Mouse (Mus musculus) T-helper 17 cell (primary cell): ENCODE results near the gene Rnf181.

Experiments
- in situ Hi-C, 2 experiments: fragments of 300-600 bp; cut with MboI, MseI; formaldehyde crosslinking; loops; 1 replicate in 1 of 2; 2 replicates in 1 of 2; pipeline ENCODE4 v1.15.1; 2025; ENCODE audit warnings: high pct_unique_total_duplicates in 2 of 2

Gene Rnf181

DNA sequence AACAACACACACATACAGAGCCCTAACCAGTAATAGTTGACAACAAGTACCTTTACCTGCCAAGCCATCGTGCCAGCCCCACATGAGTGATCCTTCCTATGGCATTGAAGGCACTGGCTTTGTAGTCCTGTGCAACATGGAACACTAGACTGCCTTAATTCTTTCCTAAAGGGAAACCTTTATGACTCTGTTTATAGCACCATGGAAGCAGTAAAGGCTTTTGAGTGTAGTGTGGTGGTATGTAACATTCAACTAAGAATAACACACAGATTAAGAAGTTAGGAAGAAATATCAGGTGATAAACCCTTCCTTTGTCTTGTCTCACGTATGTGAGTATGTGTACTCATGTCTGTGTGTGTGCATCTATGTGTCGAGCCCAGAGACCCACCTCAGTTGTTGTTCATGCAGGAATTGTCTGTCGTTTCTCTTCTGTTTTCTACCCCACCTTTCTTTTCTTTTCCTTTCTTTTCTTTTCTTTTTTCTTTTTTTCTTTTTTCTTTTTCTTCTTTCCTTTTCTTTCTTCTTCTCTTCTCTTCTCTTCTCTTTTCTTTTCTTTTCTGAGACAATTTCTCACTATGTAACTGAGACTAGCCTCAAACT lies at the start of gene Rnf181:
Gene Rnf181, minus strand, starts transcription at position 113 of the 600 bp plus-strand sequence.
- in situ Hi-C loops: no loop called here

DNA sequence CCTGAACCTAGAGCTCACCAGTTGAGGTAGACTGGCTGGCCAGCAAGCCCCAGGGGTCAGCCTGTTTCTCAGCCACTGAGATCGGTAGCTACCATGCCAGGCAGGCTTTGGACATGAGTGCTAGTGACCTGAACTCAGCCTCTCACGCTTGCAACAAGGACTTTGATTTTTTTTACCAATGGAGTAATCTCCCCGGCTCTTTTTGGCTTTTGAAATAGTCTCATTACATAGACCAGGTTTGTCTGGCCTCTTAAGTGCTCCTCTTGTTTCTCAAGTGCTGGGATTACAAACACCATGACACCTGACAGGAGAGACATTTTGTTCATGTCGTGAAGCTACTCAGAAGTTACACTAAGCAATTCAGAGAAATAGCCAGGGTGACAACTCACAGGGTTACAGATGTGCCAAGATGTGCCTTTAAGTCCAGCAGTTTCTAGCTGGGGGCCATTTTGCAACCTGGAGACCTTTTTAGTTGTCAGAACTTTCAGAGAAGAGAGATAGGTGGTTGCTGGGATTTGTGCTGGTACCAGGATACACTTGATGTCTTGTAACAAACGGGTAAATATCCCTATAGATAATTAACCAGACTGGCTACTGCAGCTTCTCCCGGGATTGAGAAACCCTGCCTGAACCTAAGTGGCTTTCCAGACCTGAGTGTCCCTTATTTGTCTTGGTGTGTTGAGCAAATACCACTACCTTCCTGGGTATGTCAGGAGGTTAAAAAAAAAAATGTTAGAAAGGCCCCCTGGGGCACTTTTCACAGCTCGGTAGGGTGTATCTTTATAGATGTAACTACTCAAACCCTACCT lies 49.4 kb upstream of the Rnf181 start:
- in situ Hi-C loops: no loop called here

DNA sequence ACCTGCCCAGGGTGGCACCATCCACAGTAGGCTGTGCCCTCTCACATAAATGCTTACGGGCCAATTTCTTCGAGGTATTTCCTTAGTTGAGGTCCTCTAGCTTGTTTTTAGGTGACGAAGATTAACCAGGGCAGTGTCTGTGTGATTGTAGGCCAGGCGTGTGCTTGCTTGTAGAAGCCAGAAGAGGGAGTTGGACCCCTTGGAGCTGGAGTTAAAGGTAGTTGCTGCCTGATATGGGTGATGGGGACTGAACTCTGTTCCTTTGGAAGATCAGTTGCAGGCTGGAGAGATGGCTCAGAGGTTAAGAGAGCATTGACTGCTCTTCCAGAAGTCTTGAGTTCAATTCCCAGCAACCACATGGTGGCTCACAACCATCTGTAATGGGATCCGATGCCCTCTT lies 48.4 kb upstream of the Rnf181 start:
- in situ Hi-C loops: no loop called here

DNA sequence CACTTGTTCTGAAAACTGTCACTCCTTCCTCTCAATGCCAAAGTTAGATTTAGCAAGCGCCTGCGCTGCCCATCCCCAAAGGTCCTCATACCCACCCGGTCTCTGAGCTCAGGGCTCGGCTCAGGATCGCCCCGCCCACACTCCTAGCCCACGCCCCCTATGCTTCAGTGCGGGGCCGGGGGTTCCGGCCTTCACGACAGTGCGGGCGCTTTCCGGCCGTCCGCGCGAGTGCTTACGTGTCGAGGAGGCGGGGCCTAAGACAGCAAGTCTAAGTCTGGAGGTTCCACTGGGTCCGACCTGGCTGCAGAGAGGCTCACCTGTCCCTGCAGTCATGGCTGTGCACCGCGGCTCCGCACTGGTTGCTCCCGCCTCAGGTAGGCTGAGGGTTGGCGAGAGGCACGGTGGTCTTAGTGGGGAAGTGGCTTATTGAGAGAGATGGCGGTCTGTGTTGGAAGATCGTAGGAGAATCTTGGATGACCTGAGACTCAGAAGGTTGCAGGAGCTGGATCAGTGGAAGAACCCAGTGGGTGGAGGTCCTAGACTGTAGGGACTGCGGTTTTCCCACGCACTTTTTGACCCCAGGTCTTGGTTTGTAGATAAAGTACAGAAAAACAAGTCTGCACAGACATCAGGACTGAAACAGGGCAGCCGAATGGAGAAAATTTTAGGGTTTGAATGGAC lies 47.5 kb upstream of the Rnf181 start, which contains the start of gene Ggcx:
Gene Ggcx, plus strand, starts transcription at position 233 of the 681 bp plus-strand sequence.
- in situ Hi-C loops: no loop called here

DNA sequence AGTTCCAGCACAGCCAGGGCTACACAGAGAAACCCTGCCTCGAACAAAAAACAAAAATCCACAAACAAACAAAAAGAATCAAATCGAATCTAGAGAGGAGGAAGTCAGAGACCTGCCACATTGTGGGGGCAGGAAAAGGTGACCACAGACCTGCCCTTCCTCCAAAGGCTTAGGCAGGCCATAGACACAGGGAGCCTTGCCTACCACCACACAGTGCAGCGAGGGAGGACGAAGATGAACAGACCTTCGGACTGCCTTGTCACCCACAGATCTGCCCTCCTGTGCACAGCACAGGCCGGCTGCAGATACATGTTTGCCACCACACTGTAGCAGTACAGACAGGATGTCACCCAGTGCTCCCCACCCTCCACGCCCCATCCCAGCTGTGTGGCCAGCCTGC lies 43.8 kb upstream of the Rnf181 start:
- in situ Hi-C loops: no loop called here

DNA sequence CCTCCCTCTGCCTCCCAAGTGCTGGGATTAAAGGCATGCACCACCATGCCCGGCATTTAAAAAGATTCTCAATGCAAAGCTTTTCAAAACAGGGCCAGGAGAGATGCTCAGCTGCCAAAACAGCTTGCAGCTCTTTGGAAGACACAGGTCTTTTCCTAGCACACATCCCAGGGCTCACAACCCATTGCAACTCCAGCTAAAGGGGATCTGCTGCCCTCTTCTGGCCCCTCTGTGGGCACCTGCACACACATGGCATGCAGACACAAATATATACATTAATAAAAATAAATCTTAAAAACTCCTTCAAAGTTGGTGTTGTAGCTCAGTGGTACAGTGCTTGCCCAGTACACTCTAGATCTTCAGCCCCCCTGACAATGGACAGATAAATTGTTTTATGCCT lies 43.2 kb upstream of the Rnf181 start:
- in situ Hi-C loops: no loop called here

DNA sequence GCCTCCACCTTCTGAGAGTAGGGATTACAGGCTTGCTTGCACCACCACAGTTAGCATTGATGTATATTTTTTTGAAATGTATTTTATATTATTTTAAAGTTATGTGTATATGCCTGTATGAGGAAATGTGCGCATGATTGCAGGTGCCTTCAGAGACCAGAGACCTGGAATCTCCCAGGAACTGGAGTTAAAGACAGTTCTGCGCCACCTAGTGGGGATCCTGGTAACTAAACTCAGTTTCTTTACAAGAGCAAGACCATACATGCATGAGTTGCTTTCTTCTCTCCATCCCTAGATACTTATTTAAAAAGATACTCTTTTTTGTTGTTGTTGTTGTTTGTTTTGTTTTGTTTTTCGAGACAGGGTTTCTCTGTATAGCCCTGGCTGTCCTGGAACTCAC lies 42.8 kb upstream of the Rnf181 start:
- in situ Hi-C loops: no loop called here

DNA sequence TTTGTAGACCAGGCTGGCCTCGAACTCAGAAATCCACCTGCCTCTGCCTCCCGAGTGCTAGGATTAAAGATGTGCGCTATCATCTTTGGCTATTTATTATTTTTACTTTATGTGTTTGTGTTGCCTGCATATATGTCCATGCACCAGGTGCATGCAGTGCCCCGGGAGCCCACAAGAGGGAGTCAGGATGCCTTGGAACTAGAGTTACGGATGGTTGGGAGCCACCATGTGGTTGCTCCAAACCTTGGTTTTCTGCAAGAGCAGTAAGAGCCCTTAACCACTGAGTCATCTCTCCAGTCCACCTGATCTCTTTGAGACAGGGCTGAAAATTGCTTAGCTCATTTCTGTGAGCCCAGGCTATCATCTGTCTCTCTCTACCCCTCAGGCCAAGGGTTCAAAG lies 40.4 kb upstream of the Rnf181 start:
- in situ Hi-C loops: no loop called here

DNA sequence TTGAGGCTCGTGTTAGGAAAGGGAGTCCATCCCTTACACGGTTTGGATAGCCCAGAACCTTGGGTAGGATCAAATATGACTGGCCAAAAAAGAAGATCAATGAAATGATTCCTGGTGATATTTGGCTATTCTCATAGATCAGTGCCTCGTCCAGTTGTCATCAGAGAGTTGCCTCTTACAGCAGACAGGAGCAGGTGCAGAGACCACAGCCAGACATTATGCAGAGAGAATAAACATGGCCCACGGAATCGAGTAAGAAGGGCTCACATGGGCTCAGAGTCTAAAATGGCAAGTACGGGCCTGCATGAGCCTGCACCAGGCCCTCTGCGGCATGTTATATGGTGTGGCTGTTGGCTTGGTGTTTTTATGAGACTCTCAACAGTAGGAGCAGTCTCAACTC lies 38.6 kb upstream of the Rnf181 start:
- in situ Hi-C loops: no loop called here

DNA sequence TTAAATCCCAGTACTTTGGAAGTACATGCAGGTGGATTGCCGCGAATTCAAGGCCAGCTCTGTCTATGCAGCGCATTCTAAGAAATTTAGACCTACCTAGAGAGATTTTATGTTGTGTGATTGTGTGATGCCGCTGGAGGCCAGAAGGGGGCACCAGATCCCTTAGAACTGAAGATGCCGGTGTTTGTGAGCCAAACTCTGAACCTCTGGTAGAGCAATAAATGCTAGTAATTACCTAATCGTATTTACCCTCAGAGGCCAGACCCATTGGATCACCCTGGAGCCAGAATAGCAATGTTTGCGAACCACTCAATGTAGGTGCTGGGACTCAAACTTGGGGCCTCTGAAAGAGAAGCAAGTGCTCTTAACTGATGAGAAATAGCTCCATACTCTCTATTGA lies 35.1 kb upstream of the Rnf181 start:
- in situ Hi-C loops: no loop called here

DNA sequence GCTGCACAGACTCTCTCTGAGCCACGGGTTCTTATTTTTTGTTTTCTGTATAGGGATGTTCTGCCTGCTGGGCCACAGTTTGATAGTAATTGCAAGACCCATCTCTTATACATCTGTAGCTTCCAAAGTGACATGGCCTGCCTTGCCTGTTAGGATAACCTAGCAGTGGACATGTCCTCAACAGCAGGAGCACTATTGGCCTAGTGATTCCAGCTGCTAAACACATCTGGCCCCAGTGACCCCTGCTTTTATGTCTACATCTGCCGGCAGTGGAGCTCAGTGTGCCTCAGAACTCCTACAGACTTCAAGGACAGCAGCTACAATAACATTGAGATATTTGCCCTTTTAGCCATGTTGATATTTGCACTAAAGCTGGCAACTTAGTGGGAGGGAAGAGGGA lies 33.2 kb upstream of the Rnf181 start:
- in situ Hi-C loops: no loop called here

DNA sequence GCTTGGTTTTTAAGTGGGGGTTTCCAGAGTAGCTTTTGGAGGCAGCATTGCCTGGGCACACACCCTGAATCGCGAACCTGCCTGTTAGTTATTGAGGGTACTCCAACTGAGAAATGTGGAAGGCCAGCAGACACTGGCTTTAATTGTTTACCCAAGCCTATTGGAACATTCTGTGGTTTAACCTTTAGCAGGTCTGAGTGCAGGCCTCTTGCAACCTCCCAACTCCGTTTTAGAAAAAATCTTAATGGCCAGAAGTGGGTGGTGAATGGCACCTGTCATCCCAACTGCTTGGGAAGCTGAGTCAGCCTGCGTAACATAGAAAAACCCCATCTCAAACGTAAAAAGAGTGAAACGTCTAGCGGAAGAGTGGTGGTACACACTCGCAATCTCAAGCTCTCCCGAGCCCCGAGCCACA lies 30.1 kb upstream of the Rnf181 start:
- in situ Hi-C loops: no loop called here

DNA sequence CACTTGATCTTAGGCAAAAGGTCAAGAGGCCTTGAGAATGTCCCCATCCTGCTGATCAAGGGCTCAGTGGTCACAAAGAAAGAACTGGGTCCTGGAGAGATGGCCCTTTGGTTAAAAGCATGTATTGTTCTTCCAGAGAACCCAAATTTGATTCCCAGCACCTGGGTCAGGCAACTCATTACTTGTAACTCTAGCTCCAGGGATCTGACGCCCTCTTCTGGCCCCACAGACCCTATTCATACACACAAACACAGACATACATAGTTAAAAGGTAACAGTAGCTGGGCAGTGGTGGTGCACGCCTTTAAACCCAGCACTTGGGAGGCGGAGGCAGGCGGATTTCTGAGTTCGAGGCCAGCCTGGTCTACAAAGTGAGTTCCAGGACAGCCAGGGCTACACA lies 25.6 kb upstream of the Rnf181 start:
- in situ Hi-C loops: loop anchor here in 1 of 2 experiments (5.0 kb wide), 1 partner anchor 35 kb away; the partner anchor contains the start of gene Tmem150a

DNA sequence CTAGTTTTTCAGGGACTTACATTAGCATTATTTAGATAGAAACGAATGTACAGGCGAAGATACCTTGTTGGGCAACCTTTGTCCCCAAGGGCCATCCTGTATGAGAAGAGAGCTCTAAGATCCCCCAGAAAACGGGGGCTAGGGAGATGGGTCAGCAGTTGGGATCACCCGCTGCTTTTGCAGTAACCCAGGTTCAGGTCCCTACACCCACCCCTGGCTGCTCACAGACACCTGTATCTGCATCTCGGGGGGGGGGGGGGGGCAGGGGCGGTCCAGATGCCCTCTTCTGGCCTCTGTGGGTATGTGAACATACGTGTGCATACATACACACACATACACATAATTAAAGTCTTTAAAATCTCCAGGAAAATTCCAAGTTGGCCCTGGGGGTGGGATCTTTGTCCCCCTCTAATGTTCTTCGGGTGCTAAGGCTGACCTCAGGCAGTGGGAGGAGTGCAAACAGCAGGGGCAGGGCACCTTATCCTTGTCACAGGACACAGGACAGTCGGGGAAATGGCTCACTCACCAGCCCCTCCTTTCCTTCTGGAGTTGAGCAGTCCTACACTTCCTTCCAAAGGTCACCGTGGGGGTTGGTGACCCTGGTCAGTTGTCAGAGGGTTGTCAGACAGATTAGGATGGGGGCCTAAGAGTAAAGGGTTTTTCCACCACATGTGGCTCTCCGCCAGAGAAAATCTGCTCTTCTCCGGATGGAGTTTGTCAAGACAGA lies 24.2 kb upstream of the Rnf181 start:
- in situ Hi-C loops: loop anchor here in 1 of 2 experiments (5.0 kb wide), 1 partner anchor 34 kb away; the partner anchor contains the start of gene Tmem150a

DNA sequence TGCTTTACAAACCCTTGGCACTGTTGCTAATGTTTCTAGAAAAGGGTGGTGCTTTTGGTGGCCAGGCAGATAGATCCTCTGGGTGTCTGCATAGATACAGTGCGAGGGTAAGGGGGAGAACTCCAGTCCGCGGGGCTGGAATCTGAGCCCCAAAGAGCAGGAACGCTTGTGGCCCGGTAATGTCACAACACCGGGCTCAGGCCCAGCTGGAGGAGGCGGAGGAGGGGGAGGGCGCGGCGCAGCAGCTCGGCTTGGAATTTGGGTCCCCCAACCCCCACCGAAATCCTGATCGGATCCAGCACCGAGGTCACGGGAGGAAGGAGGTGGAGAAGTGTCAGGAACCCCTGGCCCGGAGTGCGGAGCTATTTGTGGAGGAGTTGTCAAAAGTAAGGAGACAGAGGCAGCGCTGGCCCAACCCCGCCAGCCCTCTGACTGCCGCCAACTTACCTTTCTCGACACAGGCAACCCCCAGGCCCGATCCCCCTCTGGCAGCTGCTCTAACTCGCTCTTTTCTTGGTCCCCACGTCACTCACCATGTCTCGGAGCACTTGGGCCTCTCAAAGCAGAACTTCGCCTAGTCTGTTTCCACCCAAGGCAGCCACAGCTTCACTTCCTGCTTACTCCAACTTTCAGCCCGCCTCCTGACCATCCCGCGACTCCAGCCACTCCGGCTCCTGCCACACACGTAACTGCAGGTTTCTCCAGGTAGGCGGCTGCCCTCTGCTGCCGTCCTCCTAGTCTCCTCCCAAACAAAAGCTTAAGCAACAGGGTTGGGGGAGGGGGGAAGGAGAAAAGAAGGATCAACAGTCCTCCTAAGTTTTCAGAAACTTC lies 23.4 kb upstream of the Rnf181 start, which contains the start of gene Vamp8:
Gene Vamp8, minus strand, starts transcription at position 763 of the 831 bp plus-strand sequence.
- in situ Hi-C loops: loop anchor here in 1 of 2 experiments (5.0 kb wide), 1 partner anchor 33 kb away; the partner anchor contains the start of gene Tmem150a

DNA sequence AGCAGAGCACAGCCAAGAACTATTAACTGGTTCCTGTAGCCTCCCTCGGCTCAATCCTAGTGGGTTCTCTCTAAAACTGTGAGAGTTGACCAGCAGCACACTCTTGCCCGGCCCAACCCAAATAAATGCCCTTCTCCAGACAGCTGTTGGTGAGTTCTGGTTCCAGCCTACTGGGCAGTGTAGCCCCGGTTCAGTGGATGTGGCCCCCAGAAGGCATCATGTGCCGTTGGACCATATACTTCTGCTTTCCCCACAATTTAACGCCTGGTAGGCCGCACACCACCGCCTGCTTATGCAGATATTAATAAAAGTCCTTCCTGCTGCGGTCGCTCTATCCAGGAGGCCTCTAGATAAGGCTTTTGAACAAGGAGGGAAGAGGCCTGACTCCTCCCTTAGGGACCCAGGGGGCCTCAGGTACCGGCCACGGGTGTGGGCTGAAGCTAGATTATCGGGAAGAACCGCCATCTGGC lies 22.8 kb upstream of the Rnf181 start:
- in situ Hi-C loops: no loop called here

DNA sequence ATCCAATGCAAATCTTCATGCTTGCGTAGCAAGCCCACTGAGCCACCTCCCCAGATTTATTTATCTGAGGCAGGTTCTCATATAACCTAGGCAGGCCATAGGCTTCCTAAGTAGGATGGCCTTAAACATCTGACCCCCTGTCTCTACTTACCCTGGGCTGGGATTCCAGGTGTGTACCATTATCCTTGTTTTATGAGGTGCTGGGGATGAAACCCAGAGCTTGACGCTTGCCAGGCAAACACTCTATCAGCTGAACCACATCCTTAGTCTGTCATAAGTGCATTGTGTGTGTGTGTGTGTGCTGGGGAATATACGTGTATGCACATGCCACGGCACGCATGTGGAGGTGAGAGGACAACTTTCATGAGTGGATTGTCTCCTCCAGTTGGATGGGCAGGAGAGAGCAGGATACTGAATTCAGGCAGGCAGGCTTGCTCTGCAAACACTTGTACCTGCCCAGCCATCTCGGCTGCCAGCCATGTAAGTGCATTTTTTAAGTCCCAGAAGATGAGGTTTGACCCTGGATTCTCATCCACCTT lies 22.1 kb upstream of the Rnf181 start:
- in situ Hi-C loops: no loop called here

DNA sequence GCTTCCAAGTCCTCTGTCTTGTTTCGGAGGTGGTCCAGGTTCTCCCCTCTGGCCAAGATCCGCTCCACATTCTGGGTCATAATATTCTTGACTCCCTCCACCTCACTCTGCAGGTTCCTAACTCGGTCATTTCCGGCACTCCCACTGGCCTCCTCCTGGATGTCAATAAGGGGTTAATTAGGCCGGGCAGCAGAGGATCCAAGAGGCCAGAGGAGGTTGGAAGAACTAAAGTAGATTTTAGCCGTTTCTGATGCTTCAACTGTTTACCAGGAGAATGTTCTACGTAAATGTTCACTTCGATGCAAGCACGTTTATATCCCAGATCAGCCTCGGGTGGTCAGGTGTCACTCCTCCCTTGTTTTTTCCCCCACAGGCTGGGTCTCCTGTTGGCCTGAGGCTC lies 21.5 kb upstream of the Rnf181 start:
- in situ Hi-C loops: no loop called here

DNA sequence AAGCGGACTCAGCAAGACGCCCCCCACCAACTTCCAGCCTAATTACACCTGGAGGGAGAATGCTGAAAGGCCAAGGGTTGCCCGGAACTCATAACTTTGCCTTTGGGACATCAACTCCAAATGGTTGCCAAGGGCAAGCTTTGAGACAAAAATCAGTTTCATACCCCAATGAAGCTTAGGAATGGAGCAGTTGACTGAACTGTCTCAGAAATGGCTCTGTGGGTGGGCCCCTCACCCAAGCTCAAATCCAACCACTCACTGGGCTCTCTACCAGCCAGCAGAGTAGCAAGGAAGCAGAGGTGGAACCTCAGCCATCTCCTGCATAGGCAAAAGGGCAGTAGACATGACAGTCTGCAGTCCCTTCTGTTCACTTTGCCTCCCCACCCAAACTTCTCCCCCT lies 21.1 kb upstream of the Rnf181 start:
- in situ Hi-C loops: no loop called here

DNA sequence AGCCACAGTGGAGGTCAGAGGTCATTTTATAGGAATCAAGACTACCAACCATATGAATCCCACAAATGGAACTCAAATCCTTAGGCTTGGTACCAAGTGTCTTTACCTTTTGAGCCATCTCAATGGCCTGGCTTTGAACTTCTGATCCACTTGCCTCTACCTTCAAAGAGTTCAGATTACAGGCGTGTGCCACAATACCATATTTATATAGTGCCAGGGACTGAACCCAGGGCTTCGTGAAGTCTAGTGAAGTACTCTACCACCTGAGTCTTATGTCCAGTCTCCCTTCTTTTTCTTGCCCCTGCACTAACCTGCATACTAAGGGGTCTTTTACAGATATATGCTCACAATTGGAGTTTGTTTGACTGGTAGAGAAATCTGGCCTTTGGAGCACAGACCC lies 19.8 kb upstream of the Rnf181 start:
- in situ Hi-C loops: no loop called here
